Mouse (Mus musculus) heart, embryonic 13.5 days (tissue): ENCODE measurements around the gene P2ry6. TPM values are rescaled to one million over a fixed set of nuclear protein-coding genes. Genes with fewer than 3 reads are reported as not detected.
A peak's percentile ranks its signal among the peaks of the same experiment; 100 is the strongest.

Experiments used
- ATAC-seq: fragments of 200-750 bp; cut with Nextera tagmentation; 2 replicates; pipeline ENCODE4 v1.8.0; 2017; ENCODE audit warnings: moderate TSS enrichment; ENCODE audit not compliant: insufficient number of reproducible peaks, low FRiP score, low TSS enrichment; ENCODE audit errors: extremely low read depth
- H3K27ac ChIP-seq: fragments of 300-500 bp; sonication (generic); replicated peaks from 2 replicates; pipeline ENCODE4 v1.5.1; 2015; ENCODE audit warnings: moderate library complexity, mild to moderate bottlenecking, inconsistent platforms
- H3K27me3 ChIP-seq: fragments of 300-500 bp; sonication (generic); replicated peaks from 2 replicates; pipeline ENCODE4 v1.6.1; 2015; ENCODE audit warnings: mild to moderate bottlenecking, inconsistent platforms
- H3K36me3 ChIP-seq: fragments of 300-500 bp; sonication (generic); 2 replicates; pipeline ENCODE4 v1.6.1; 2015; ENCODE audit warnings: mild to moderate bottlenecking, inconsistent platforms
- H3K4me1 ChIP-seq: fragments of 300-500 bp; sonication (generic); 2 replicates; pipeline ENCODE4 v1.6.1; 2015; ENCODE audit warnings: inconsistent platforms
- H3K4me2 ChIP-seq: fragments of 300-500 bp; sonication (generic); 2 replicates; pipeline ENCODE4 v1.6.1; 2015; ENCODE audit warnings: inconsistent platforms, mild to moderate bottlenecking, moderate library complexity
- H3K4me3 ChIP-seq: fragments of 300-500 bp; sonication (generic); 2 replicates; pipeline ENCODE4 v1.5.1; 2015; ENCODE audit warnings: moderate library complexity, mild to moderate bottlenecking, inconsistent platforms
- H3K9ac ChIP-seq: fragments of 300-500 bp; sonication (generic); 2 replicates; pipeline ENCODE4 v1.6.1; 2015; ENCODE audit warnings: inconsistent platforms, mild to moderate bottlenecking, moderate library complexity
- H3K9me3 ChIP-seq: fragments of 300-500 bp; sonication (generic); 2 replicates; pipeline ENCODE4 v1.6.1; 2016; ENCODE audit warnings: inconsistent platforms
- WGBS: fragments of 180-500 bp; shearing (Covaris S2); methylation state at CpG from one replicate; pipeline ENCODE4 v1.1.7; 2015; ENCODE audit warnings: mixed read lengths; 5-methylcytosine and 5-hydroxymethylcytosine counted together
- polyA plus RNA-seq: library from polyadenylated mRNA; unstranded; fragments of >200 nt; fragmentation: Nextera tagmentation; extraction: Ambion mirVana; gene quantifications from 2 replicates; pipeline ENCODE4 v1.2.1, GENCODE M21; 2015

Gene P2ry6
- polyA plus RNA-seq, 1 experiment from 2014 or later = 4.3 TPM

DNA sequence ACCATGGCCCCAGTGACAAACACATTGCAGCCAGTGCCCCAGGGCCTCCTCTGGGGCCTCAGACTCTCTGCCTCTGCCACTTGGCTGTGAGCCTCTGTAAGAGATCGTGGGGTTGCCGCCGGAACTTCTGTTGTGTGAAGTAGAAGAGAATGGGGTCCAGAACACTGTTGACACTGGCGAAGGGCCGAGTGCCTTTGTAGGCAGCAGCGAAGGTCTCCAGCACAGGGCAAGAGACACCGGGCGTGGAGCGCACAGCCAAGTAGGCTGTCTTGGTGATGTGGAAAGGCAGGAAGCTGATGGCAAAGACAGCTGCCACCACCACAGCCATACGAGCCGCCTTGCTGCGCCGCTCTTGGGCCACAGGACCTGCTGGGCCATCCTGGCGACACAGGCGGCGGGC is 36.3 kb downstream of the P2ry6 start:
- no peak for ATAC-seq
- Histone ChIP-seq H3K27me3 (peaks cover 6% of the 10 kb centered on the region; the same call in 1 of the 2 replicates), H3K4me3 (no peak overlapping the region), H3K4me1 (peaks cover 14% of the 10 kb centered on the region), H3K9me3 (no peaks in the 10 kb centered on the region), H3K4me2 (no peak overlapping the region), H3K36me3 (no peaks in the 10 kb centered on the region), H3K27ac (no peak overlapping the region), H3K9ac (no peak overlapping the region)
- 74% methylated on average over 16 of the region's 16 CpGs for WGBS

DNA sequence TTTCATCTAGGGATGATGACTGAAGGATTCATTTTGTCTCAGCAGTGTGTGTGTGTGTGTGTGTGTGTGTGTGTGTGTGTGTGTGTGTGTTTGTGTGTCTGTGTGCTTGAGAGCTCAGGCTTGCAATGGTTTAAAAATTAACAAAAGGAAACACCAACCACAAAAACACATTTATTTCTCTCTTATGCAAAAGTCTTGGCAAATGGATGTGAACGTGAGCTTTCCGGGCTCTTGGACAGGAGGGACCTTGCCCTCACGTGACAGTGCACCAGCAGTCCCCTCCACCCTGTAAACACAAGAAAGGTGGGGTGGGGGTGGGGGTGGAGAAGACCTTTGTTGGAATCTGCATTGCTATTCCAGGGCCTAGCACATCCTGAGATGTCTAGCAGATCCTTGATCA is 37.0 kb downstream of the P2ry6 start:
- no peak overlapping the region for H3K27ac ChIP-seq
- H3K4me3 ChIP-seq = no peak overlapping the region
- no peak overlapping the region for H3K4me2 ChIP-seq
- H3K9ac ChIP-seq = no peak overlapping the region
- H3K36me3 ChIP-seq = no peaks in the 10 kb centered on the region
- no peaks in the 10 kb centered on the region for H3K9me3 ChIP-seq
- ATAC-seq = no peak
- H3K27me3 ChIP-seq = peaks cover 6% of the 10 kb centered on the region; the same call in 1 of the 2 replicates
- peaks cover 12% of the 10 kb centered on the region for H3K4me1 ChIP-seq
- WGBS = 77% methylated on average over 3 of the region's 3 CpGs

DNA sequence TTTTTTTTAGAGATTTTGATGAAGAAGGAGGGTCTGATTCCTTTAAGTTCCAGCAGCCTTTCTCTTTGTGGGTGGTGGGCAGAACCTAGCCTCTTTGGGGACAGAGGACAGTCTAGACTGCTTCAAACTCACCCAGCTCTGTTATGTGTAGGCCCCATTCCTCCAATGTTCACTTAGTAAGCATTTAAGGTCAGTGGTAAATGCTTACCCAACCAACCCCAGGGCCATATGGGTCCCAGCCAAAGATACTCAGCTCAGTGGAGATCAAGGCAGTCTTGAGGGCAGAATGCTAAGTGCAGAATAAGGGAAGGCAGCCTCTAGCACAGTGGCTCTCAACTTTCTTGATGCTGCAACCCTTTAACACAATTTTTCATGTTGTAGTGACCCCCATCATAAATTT is 40.9 kb downstream of the P2ry6 start:
- Histone ChIP-seq H3K4me2 (no peak overlapping the region), H3K9me3 (no peaks in the 10 kb centered on the region), H3K4me3 (no peak overlapping the region), H3K4me1 (peaks cover 29% of the 10 kb centered on the region), H3K36me3 (peaks cover 5% of the 10 kb centered on the region; the same call in 1 of the 2 replicates), H3K27me3 (peaks cover 6% of the 10 kb centered on the region; the same call in 1 of the 2 replicates), H3K9ac (no peak overlapping the region), H3K27ac (no peak overlapping the region)
- ATAC-seq = no peak

DNA sequence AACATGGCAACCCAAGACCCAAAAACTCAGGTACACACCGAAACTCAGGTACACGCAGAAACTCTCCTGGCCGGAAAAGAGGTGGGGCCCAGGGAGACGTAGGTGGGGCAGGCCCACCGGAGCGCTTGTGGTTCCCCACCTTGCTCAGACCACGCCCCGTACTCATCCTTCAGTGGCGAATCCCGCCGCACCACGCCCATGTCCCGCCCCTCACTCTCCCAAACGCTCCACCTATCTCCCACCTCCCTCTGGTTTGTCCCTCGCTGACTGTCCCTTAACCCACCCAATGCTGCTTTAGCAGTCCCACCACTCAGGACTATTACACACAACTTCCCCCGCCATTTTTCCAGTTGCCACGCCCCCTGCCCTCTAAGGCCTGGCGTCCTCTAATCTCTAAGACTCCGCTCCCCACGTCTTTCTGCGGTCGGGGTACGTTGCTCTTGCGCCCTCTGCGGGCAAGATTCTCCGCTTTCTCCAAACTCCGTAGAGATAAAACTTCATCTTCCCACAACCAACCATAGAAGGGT is 41.9 kb downstream of the P2ry6 start:
- ATAC-seq = peak; percentile 67
- H3K36me3 ChIP-seq = peaks cover 5% of the 10 kb centered on the region; the same call in 1 of the 2 replicates
- H3K27me3 ChIP-seq = peaks cover 6% of the 10 kb centered on the region; the same call in 1 of the 2 replicates
- peak overlapping the region; percentile 98 for H3K27ac ChIP-seq
- H3K9me3 ChIP-seq = no peaks in the 10 kb centered on the region
- H3K4me3 ChIP-seq = peak overlapping the region; percentile 84
- WGBS = under 1% methylated on average over 27 of the region's 27 CpGs
- peak overlapping the region; percentile 83 for H3K4me2 ChIP-seq
- peaks cover 35% of the 10 kb centered on the region for H3K4me1 ChIP-seq
- peak overlapping the region; percentile 97 for H3K9ac ChIP-seq

DNA sequence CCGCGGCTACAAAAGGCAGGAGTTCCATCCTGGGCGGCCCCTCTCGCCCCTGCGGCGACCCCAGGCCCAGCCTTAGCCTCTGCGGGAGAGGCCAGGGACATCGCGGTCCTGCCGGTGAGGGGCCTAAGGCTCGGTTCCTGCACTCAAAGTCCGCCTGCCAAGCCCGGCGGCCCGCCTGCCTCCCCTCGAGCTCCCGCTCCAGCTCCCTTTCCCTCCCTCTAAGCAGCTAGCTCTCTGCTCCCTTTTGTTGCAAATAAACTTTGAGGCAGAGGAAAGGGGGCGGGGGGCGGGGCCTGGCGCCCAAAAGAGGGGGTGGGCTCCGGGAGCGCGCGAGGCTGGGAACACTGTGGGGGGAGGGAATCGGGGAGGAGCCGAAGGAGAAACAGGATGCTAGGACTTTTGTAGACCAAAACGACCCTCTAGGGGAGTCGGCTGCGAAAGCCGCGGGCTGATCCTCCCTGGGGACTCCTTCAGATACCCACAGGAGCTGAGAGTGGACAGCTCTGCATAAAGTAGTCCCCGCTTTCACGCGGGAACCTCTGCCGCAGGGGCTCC is 42.4 kb downstream of the P2ry6 start, which contains the start of gene Arhgef17:
Gene Arhgef17 (minus strand): TSS at position 182 of the 555 bp plus-strand sequence.
- ATAC-seq = peak; percentile 58
- peak within 1 kb of the TSS; percentile 84 for H3K4me3 ChIP-seq
- WGBS = under 1% methylated on average over 35 of the region's 35 CpGs
- H3K27ac ChIP-seq = peak within 1 kb of the TSS; percentile 98
- peak within 1 kb of the TSS; percentile 83 for H3K4me2 ChIP-seq
- peak within 1 kb of the TSS; percentile 97 for H3K9ac ChIP-seq
- peaks cover 41% of the 10 kb centered on the region for H3K4me1 ChIP-seq
- H3K27me3 ChIP-seq = peaks cover 6% of the 10 kb centered on the region; the same call in 1 of the 2 replicates
- peaks cover 5% of the 10 kb centered on the region; the same call in 1 of the 2 replicates for H3K36me3 ChIP-seq
- no peaks in the 10 kb centered on the region for H3K9me3 ChIP-seq

DNA sequence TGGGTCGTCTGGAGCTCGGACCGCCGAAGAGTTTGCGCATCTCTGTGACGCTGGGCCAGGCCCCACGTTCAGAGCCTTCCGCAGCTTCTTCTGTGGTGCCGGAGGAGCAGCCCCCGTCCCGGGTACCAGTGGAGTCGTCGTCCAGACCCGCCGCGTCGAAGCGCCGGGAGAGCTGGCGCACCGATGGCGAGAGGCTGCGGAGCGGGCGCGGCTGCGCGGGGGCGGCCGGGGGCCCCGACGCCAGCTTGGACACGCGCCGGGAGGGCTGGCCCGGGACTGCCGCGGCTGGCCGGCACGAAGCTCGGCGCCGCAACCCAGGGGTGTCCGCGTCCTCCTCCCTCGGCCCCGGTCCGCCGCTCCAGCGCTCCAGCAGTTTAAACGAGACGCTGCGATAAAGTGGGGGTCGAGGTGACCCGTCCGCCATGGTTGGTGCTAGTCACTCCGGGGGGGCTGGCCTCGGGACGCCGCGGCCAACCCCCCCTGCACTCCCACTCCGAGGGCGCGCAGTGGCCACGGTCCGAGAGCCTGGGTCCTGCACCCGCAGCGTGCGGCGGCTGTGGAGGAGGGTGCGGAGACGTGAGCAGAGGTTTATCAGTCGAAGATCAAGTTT is 43.0 kb downstream of the P2ry6 start:
- WGBS = 1% methylated on average over 73 of the region's 73 CpGs
- peak overlapping the region; percentile 84 for H3K4me3 ChIP-seq
- peak overlapping the region; percentile 97 for H3K9ac ChIP-seq
- peaks cover 6% of the 10 kb centered on the region; the same call in 1 of the 2 replicates for H3K27me3 ChIP-seq
- no peak for ATAC-seq
- H3K4me2 ChIP-seq = peak overlapping the region; percentile 83
- H3K27ac ChIP-seq = peak overlapping the region; percentile 98
- H3K4me1 ChIP-seq = peaks cover 47% of the 10 kb centered on the region
- H3K36me3 ChIP-seq = peaks cover 5% of the 10 kb centered on the region; the same call in 1 of the 2 replicates
- H3K9me3 ChIP-seq = no peaks in the 10 kb centered on the region

DNA sequence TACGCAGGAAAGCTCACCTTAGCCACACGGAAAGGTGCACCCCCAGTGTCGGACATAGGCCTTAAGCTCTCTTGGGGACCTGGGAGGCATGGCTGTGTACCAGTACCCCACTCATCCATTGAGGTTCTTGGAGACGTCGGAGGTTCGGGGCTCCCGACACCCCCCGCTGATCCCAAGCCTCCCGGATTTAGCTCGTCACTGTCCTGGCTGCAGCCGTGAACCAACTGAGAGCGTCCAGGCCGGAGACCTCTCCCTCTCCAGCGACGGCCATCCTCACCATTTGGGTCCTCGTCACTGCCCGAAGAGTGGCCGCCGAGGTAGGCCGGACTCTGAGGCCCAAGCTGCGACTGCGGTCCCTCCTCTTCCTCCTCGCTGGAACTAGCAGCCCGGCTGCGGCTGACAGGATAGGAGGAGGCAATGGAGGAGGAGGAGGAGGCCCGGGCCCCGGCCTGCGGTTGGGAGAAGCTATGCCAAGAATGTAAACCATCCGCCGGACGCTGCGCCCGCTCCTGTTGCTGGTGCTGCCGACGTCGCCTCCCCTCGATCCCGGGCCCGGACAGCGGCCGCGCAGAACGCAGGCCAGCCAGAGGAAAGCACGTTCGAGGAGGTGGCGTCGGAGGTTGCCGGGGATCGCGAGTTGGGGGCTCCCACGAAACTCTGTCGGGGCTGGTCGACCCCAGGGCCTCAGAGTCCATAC is 43.7 kb downstream of the P2ry6 start:
- Histone ChIP-seq H3K4me3 (peak overlapping the region; percentile 84), H3K4me2 (peak overlapping the region; percentile 83), H3K27ac (peak overlapping the region; percentile 98), H3K9ac (peak overlapping the region; percentile 97), H3K4me1 (peaks cover 53% of the 10 kb centered on the region), H3K27me3 (peaks cover 6% of the 10 kb centered on the region; the same call in 1 of the 2 replicates), H3K36me3 (peaks cover 5% of the 10 kb centered on the region; the same call in 1 of the 2 replicates), H3K9me3 (no peaks in the 10 kb centered on the region)
- 2% methylated on average over 53 of the region's 53 CpGs for WGBS
- no peak for ATAC-seq

DNA sequence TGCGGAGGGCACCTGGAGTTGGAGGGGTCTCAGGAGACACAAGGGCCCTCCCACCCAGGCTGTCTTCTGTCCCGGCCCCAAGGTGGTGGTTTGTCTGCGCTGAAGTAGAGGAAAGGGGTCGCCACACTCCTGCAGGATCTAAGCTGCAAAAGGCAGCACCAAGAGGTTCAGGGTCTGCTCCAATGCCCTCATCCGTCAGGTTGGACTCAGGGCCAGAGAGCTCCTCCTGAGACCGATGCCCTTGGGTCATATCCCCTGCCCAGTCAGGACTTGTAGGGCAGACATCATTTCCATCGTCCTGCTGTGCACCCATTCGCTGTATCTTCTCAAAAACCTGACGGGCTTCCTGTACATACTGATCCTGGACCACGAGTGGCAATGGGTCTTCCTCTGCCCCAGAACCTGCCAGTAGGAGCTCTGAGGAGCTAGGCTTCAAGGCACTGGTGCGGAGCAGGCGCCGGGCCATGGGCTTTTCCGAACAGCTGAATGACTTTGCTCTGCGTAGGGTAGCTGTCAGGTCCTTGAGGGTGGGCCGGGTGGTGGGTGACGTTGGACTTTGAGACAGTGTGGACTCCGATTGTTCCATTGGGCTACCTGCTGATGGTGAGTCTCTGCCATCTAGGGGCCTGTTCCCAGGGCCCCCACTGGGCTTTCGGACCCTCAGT is 44.7 kb downstream of the P2ry6 start:
- Histone ChIP-seq H3K9ac (peak overlapping the region; percentile 97), H3K27me3 (peaks cover 6% of the 10 kb centered on the region; the same call in 1 of the 2 replicates), H3K27ac (no peak overlapping the region), H3K4me1 (peaks cover 63% of the 10 kb centered on the region), H3K4me2 (peak overlapping the region; percentile 83), H3K4me3 (peak overlapping the region; percentile 84), H3K9me3 (no peaks in the 10 kb centered on the region), H3K36me3 (peaks cover 5% of the 10 kb centered on the region; the same call in 1 of the 2 replicates)
- no peak for ATAC-seq
- 57% methylated on average over 19 of the region's 19 CpGs for WGBS

DNA sequence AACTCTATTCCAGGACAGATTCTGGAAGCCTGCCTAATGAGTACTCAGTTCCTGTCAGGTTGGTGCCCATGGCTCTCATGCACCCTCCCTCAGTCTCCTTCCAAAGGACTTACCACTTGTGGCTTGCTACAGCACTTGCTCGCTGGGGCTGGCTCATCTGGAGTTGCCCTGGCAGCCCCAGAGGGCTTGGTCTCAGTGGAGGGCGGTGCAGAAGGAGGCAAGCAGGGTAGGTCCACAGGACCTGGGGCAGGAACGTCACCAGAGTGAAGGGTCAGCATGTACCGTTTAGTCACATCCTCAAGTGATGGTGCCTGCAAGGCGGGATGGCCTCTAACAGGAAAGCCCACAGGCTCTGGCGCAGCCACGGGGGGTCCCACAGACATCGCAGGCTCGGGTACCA is 46.0 kb downstream of the P2ry6 start:
- Histone ChIP-seq H3K9me3 (no peaks in the 10 kb centered on the region), H3K27ac (no peak overlapping the region), H3K9ac (peak overlapping the region; percentile 97), H3K4me2 (peak overlapping the region; percentile 83), H3K4me1 (peaks cover 76% of the 10 kb centered on the region), H3K27me3 (no peaks in the 10 kb centered on the region), H3K4me3 (peak overlapping the region; percentile 84), H3K36me3 (peaks cover 5% of the 10 kb centered on the region; the same call in 1 of the 2 replicates)
- 37% methylated on average over 9 of the region's 9 CpGs for WGBS
- ATAC-seq = no peak

DNA sequence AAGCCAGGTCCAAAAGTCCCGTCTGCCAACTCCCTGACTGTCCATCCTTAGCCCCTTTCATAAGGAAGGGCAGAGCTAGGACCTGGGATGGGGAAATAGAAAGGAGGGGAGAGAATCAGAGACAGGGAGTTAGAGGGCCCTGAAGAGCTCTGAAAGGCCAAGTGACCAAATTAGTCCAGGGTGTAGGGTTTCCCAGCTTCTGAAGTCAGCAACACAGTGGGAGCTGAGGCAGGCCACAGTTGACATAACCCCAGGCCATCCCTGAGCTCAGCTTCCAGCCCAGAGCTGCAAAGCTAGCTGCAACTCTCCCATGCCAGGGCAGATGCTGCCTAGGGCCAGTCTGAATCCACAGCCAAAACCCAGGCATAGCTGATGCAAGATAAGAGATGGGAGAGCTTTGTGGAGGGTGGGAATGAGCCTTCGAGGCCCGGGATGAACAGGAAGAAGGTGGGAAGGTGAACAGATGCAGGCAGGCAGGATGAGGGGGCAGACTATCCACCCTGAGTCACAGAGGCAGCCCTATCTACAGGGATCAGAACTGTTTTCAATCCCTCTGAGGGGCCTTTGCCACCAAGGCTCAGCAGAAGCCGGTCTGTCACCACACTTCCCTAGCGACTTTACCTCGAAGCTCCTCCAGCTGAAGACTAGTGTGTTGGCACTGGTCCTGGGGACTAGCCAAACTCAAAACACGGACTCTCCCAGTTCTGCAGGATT is 47.0 kb downstream of the P2ry6 start:
- Histone ChIP-seq H3K4me1 (peaks cover 81% of the 10 kb centered on the region), H3K27me3 (no peaks in the 10 kb centered on the region), H3K27ac (peak overlapping the region; percentile 70), H3K36me3 (peaks cover 13% of the 10 kb centered on the region), H3K4me2 (peak overlapping the region; percentile 83), H3K9ac (peak overlapping the region; percentile 97), H3K4me3 (peak overlapping the region; percentile 84), H3K9me3 (no peaks in the 10 kb centered on the region)
- 7% methylated on average over 7 of the region's 7 CpGs for WGBS
- no peak for ATAC-seq
